22 mouse cellular contexts compared by ENCODE assay signal in the genomic region with DNA sequence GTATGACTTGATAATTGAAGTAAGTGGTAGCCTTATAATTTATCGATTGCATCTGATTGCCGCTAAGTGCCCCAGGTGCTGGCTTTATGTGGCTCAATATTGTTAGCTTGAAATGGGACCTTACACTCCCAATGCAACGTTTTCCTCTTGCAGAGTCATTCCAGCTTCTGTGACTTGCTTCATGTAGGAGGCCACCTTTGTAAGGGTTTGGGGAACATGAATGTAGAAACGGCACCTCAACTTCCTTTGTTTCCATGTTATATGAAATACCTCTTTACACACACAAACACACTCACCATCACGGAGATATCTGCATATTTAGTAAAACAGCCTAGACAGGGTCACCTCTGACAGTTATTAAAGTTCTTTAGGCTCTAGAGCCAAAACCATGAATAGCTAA. TPM values are rescaled to one million over a fixed set of nuclear protein-coding genes. Genes with fewer than 3 reads are reported as not detected.
DNase-seq lines count a peak whose midpoint lies in the region; ATAC-seq lines count a peak whose summit lies in the region.
"Had no signal": no experiment of that assay in that cellular context is flagged by ENCODE, and none has a peak within 500 bp of the region (broad histone marks: within the 10 kb centered on the region; RNA-seq: fewer than 3 reads in every experiment).

No protein-coding gene starts in this region.

- H3K9me3 ChIP-seq in limb, embryonic 10.5 days (replicated peaks): no peaks in the 10 kb centered on the region
- H3K9me3 ChIP-seq: embryonic facial prominence, embryonic 13.5 days; embryonic facial prominence, embryonic 15.5 days; forebrain, embryonic 10.5 days; forebrain, embryonic 12.5 days had no signal

- ATAC-seq in granulocyte monocyte progenitor cell, adult 5-6 weeks (replicated peaks; ENCODE audit: poor library complexity, severe bottlenecking): peak; percentile 29; the same call in 1 of the 2 replicates
- ATAC-seq in megakaryocyte progenitor cell, adult 5-6 weeks (replicated peaks; ENCODE audit: poor library complexity): peak; percentile 49
- ATAC-seq: forebrain, embryonic 14.5 days; forebrain, embryonic 16.5 days had no signal

- H3K4me3 ChIP-seq in limb, embryonic 10.5 days: no peak overlapping the region
- H3K4me3 ChIP-seq: embryonic facial prominence, embryonic 13.5 days; embryonic facial prominence, embryonic 15.5 days; erythroblast, embryonic 14.5 days; forebrain, embryonic 10.5 days; forebrain, embryonic 12.5 days had no signal

- H3K36me3 ChIP-seq in limb, embryonic 10.5 days: no peaks in the 10 kb centered on the region
- H3K36me3 ChIP-seq: embryonic facial prominence, embryonic 13.5 days; embryonic facial prominence, embryonic 15.5 days; forebrain, embryonic 10.5 days; forebrain, embryonic 12.5 days had no signal

- 87% methylated on average over 5 of the region's 5 CpGs for WGBS in limb, embryonic 10.5 days

- H3K27me3 ChIP-seq in limb, embryonic 10.5 days (ENCODE audit: low read depth, poor library complexity, severe bottlenecking): no peaks in the 10 kb centered on the region
- H3K27me3 ChIP-seq: embryonic facial prominence, embryonic 13.5 days; embryonic facial prominence, embryonic 15.5 days; forebrain, embryonic 12.5 days had no signal

- H3K4me1 ChIP-seq in limb, embryonic 10.5 days: no peaks in the 10 kb centered on the region
- H3K4me1 ChIP-seq: embryonic facial prominence, embryonic 13.5 days; embryonic facial prominence, embryonic 15.5 days; forebrain, embryonic 12.5 days had no signal

- DNase-seq in limb, embryonic 10.5 days (ENCODE audit: low spot score): peak; percentile 2
- no peak for DNase-seq in neural tube, embryonic 10.5 days (ENCODE audit: extremely low spot score, low spot score)
- DNase-seq in right cerebral cortex, adult 2 months (ENCODE audit: low spot score in 2 of 2): no peak
- DNase-seq: adrenal gland, adult 2 months; adrenal gland, postnatal 10 days; adrenal gland, postnatal 25 days; cerebellum, adult 11 months; cerebellum, adult 18-20 months; cerebellum, adult 8-10 months; cerebellum, adult 9-11 months; cerebellum, postnatal 14 days; cerebellum, postnatal 36 days; embryo, embryonic 11 days had no signal

- no peak overlapping the region for H3K27ac ChIP-seq in limb, embryonic 10.5 days
- H3K27ac ChIP-seq: embryonic facial prominence, embryonic 13.5 days; embryonic facial prominence, embryonic 15.5 days; forebrain, embryonic 10.5 days; forebrain, embryonic 12.5 days had no signal

RNA-seq across cellular contexts. Expression of a gene that starts 59.4 kb away (rescaled TPM):
- 14.8 and 23.3 TPM in 2 replicates for total RNA-seq in granulocyte monocyte progenitor cell, adult 5-6 weeks (2014; fragmentation: Nextera tagmentation)
- total RNA-seq in granulocyte monocyte progenitor cell, adult 5-6 weeks (2017): 23.0 and 27.9 TPM in 2 replicates
- polyA plus RNA-seq in limb, embryonic 10.5 days (2016; fragmentation: Nextera tagmentation; extraction: Ambion mirVana): 57.7 and 62.1 TPM in 2 replicates
- total RNA-seq in megakaryocyte progenitor cell, adult 5-6 weeks (2015): 13.0 and 17.4 TPM in 2 replicates
- 17.8 and 25.2 TPM in 2 replicates for total RNA-seq in megakaryocyte progenitor cell, adult 5-6 weeks (2017)
